Mouse (Mus musculus) thymus, postnatal 10 days (tissue): ENCODE data around the gene Prkag3.

Source experiments
- DNase-seq, 2 experiments: peaks; one replicate each; pipeline ENCODE4 v3.0.0; 2021; ENCODE audit warnings: low spot score in 2 of 2

The Prkag3 gene

DNA sequence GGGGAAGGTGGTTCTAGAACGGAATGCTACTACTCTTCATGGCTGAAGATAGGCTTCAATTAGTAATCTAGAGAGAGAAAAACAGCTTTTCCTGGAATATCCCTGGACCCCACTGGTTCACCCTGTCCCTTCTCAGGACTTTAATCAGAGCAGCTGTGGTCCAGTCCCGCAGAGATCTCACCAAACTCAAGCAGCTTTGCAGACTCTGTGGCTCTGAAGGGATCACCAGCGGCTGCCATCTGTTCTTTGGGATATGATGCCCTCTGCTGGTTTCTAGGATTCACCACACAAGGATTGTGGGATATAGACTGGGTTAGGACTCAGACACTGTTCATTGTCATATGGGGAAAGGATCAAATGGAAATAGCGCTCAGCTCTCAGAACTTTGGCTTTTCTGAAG, 10.8 kb upstream of the Prkag3 start:
- DNase-seq = no peak

- DNase-seq = peak; percentile 14 to 16
These were observed 5.3 kb upstream of the Prkag3 start for GRCm38 (mm10) chr1:74754175-74754785.

DNA sequence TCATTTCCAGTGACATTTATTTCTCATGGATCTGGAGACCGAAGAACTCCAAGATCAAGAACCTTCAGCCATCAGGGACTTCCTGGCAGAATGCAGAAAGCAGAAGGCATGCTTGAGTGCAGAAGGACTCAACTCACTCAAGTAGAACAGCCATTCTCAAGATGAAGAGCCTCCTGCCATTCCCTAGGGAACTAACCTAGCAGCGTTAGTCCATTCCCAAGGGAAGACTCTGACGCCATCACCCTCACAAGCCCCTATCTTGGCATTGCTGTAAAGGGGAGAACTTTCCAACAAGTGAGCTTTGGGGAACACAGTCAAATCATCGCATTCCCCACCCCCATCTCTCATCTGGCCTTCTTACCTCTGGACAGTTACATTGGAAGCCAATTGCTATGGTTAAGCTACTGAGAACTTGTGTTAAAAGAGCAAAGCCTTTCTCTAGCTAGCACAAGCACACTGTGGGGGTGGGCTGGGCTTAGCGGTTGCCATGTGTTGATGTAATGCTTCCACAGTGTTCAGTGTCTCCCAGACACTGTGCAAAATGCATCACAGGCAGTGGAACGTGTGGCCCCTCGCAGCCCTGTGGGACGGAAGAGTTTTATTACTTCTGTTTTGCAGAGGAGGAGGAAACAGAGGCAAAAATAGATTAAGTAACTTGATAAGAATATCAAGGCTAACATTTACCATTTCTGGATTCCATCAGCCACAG, 4.4 kb upstream of the Prkag3 start:
- DNase-seq = no peak

DNA sequence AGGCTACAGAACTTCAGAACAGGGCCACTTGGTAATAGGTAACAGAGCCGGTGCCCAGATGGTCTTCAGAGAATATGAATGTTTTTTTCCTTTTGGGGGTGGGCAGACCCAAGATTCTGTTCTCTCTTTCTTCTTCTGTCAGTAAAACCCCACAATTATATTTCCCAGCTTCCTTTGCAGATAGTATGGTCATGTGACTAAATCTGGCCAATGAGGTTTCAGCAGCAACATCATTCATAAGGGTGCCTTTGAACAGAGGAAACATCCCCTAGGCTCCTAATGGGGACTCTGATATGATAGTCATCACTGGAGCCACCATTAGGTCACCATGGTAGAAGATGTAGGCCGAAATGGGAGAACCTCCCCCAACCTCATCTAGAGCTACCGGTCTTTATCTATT, 3.8 kb upstream of the Prkag3 start:
- DNase-seq = no peak

- DNase-seq = no peak
These were observed 3.1 kb upstream of the Prkag3 start for GRCm38 (mm10) chr1:74752150-74752549.

- no peak for DNase-seq
These were observed 1.7 kb upstream of the Prkag3 start for GRCm38 (mm10) chr1:74750683-74751082.

DNA sequence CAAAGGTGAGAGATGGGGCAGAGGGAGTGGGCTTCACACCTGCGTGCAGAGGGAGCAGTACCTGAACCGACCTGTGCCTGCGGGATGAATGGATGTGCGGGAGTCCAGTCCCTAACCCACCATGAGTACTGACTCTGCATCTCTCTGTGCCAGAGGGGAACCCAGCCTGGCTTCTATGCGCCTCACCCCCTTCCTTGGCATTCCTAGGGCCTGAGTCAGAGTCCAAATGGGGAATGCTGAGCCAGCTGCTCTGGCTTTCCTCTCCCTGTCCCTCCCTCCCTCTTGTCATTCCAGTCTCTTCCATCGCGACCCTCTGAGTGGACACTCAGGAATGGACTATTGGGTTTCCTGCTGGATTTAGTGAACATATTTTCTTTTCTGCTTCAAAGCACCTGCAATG, 280 bp upstream of the Prkag3 start:
- DNase-seq = no peak

GRCm38 (mm10) chr1:74747335-74747734, 1.7 kb downstream of the Prkag3 start:
- DNase-seq = no peak

- no peak for DNase-seq
These were observed 8.2 kb downstream of the Prkag3 start for GRCm38 (mm10) chr1:74740846-74741245.

GRCm38 (mm10) chr1:74737500-74737899, 11.5 kb downstream of the Prkag3 start:
- DNase-seq = no peak

DNA sequence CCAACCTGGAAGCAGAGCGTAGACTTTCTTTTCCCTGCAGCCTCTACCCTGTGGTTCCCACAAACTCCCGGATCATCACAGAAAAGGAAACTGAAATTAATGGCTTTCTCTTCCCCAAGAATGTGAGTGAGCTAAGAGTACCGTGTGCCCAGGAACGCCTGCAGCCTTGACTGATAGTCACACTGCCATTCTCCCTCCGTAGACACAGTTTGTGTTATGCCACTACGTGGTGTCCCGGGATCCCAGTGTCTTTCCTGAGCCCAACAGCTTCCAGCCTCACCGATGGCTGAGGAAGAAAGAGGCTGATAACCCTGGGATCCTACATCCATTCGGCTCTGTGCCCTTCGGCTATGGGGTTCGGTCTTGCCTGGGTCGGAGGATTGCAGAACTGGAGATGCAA, 12.0 kb downstream of the Prkag3 start:
- no peak for DNase-seq

GRCm38 (mm10) chr1:74728446-74728845, 20.6 kb downstream of the Prkag3 start:
- DNase-seq = no peak

DNA sequence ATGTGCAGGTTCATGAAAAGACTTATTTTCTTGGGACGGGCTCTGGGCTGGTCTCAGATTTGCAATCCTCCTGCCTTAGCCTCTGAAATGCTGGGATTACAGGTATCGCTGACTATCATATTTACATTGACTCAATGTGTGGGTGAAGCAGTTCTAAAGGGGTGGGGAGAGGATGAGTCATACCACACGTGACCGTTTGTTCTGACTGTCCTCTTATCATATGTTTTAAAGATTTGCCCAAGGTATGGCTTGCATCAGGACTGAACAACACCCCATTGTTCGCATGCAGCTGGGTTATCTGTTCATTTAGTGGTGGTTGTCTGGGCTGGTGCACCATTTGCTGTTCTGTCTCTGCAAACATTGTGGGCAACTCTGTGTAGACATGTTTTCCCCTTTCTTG, 22.3 kb downstream of the Prkag3 start:
- DNase-seq = no peak

GRCm38 (mm10) chr1:74726114-74726513, 22.9 kb downstream of the Prkag3 start:
- no peak for DNase-seq

- DNase-seq = peak in 1 of 2 experiments; percentile 20
These were observed 25.3 kb downstream of the Prkag3 start for GRCm38 (mm10) chr1:74723748-74724147.

- DNase-seq = no peak
These were observed 27.4 kb downstream of the Prkag3 start for GRCm38 (mm10) chr1:74721657-74722056.

- DNase-seq = no peak
These were observed 29.7 kb downstream of the Prkag3 start for GRCm38 (mm10) chr1:74719281-74719680.

- no peak for DNase-seq
These were observed 30.9 kb downstream of the Prkag3 start for GRCm38 (mm10) chr1:74718113-74718512.

DNA sequence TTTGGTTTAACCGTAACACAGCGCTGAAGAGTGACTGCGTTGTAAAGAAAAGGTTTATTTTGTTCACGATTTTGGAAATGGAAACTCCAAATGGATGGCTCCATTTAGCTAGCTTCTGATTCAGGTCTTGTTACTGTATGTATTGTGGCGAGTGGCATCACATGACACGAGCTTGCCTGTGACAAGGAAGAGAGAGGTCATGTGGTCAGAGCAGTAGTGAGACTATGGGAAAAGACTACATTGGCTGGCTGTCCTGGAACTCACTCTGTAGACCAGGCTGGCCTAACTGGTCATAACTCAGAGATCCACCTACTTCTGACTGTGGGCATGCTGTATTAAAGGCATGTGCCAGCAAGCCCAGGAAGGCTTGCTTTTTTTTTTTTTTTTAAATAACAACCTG, 33.1 kb downstream of the Prkag3 start:
- no peak for DNase-seq

DNA sequence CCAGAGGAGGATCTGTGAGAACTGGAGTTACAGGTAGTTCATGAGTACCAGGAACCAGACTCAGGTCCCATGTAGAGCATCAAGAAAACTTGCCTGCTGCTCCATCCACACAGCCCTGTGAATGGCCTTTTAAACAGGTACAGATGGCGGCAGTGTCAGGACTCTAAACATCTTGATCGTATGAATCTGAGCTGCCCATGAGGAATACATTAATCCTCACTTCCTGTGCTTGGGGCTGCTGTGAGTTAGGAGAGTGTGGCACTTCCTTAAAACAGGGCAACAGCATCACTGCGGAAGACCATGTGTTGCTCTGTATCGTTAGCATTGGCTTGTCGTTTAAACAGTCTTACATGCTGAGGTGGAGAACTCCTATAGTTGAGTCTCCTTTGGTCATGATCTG, 33.6 kb downstream of the Prkag3 start:
- DNase-seq = no peak

DNA sequence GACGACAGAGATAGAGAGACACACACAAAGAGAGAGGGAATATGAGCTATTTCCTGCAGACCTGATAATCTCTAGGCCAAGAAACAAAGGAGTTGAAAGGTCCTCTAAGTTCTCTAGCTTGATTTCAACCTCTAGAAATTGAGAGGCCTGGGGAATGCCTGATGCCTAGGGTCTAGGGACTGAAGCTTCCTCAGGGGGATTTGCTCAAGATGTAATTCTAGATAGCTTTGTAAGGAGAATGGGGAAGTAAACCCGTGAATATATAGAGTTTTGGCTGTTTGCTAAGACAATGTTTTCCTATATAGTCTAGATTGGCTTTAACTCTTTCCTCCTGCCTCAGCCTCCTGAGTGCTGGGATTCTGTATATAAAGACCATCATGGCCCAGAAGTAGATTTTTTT, 34.1 kb downstream of the Prkag3 start:
- no peak for DNase-seq

- no peak for DNase-seq
These were observed 34.9 kb downstream of the Prkag3 start for GRCm38 (mm10) chr1:74713859-74714730.
